Mouse (Mus musculus) kidney, adult 2 months (tissue): Measurements from ENCODE around the gene Tent5b.

Experiments
- CTCF ChIP-seq: fragments of 200-500 bp; conservative IDR thresholded peaks from 2 replicates; pipeline ENCODE4 v1.5.1; 2011; ENCODE audit warnings: low read depth, mild to moderate bottlenecking, control low read depth, low read length, moderate library complexity, mixed read lengths; ENCODE audit not compliant: insufficient read depth, insufficient read length
- POLR2A ChIP-seq: fragments of 200-500 bp; IDR thresholded peaks from one replicate; pipeline ENCODE4 v1.6.1; 2011; ENCODE audit warnings: low read depth, low read length, control low read depth

DNA sequence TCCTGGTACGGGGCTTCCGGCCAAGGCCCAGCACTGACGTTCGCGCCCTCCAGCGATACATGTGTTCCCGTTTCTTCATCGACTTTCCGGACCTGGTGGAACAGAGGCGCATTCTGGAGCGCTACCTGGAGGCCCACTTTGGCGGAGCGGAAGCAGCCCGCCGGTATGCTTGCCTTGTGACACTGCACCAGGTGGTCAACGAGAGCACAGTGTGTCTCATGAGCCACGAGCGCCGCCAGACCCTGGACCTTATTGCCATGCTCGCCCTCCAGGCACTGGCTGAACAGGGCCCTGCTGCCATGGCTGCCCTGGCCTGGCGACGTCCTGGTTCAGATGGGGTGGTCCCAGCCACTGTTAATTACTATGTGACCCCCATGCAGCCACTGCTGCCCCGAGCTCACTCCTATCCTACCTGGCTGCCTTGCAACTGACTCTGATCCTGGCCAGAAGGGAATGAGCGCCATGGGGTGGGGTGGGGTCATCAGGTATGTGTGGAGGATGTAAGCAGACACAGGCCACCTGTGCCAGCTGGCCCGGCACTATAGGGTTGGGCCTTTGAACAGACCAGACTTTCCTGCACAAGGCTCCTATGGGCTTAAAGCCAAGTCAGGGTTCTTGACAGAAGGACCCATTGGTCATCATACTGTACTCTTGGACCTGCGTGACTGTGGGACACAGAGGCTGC lies 6.9 kb downstream of the Tent5b start:
- TF ChIP-seq CTCF (no peak), POLR2A (no peak)
